8 mouse cellular contexts compared by ENCODE assay signal in the genomic region with DNA sequence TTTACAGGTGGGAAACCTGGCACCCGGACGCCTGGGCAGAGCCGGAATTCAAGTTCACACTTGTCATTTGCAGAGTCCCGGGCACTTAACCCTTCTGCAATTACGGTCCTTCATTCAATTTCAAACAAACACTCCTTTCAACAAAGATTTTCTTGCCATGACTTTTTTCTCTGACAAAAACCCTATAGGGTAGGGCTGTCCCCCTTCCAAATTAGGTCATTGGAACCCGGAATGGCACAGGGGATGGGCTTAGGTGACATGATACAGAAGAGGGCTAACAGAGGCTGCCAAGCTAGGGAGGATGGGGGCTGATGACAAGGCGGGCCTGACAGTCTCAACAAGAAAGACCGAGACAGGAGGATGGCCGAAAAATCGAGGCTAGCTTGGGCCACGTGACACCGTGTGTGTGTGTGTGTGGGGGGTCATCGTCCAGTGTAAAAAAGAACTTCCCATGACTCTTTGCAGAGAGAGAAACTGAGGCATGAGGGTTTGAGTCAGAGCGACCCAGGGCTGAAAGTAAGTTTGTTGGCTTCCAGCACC. TPM values are rescaled to one million over a fixed set of nuclear protein-coding genes. Genes with fewer than 3 reads are reported as not detected.
DNase-seq lines count a peak whose midpoint lies in the region; ATAC-seq and TF ChIP-seq lines count a peak whose summit lies in the region.

No protein-coding gene starts in this region.

- H3K4me3 ChIP-seq in spleen, adult 2 months (ENCODE audit: extremely low read depth, insufficient read depth, insufficient read length) = peak overlapping the region; percentile 0; the same call in 1 of the 2 replicates
- H3K4me3 ChIP-seq in forebrain, embryonic 14.5 days (ENCODE audit: low read depth, low read length) = no peak overlapping the region
- peak overlapping the region; percentile 35 for H3K4me3 ChIP-seq in liver, embryonic 12.5 days
- H3K4me3 ChIP-seq in stomach, embryonic 16.5 days (replicated peaks; ENCODE audit: low read length) = peak overlapping the region; percentile 39

- no peaks in the 10 kb centered on the region for H3K36me3 ChIP-seq in spleen, adult 2 months (ENCODE audit: control insufficient read depth, insufficient read depth, low read length)
- no peaks in the 10 kb centered on the region for H3K36me3 ChIP-seq in forebrain, embryonic 14.5 days (ENCODE audit: control insufficient read depth, insufficient read depth, low read length)
- no peaks in the 10 kb centered on the region for H3K36me3 ChIP-seq in liver, embryonic 12.5 days
- no peaks in the 10 kb centered on the region for H3K36me3 ChIP-seq in stomach, embryonic 16.5 days (ENCODE audit: control insufficient read depth, insufficient read depth, low read length)

- no peak for TF ChIP-seq POLR2A in spleen, adult 2 months (IDR thresholded peaks at IDR 0.05; ENCODE audit: low read depth, low read length)

- no peak overlapping the region for H3K9ac ChIP-seq in forebrain, embryonic 14.5 days (ENCODE audit: low read length)
- 0 out of 2 replicates have a peak overlapping the region, but pooled peaks have one; percentile 23 for H3K9ac ChIP-seq in liver, embryonic 12.5 days
- 0 out of 2 replicates have a peak overlapping the region, but pooled peaks have one; percentile 54 for H3K9ac ChIP-seq in stomach, embryonic 16.5 days (ENCODE audit: low read length)

- no peak for DNase-seq in spleen, adult 2 months (ENCODE audit: low read depth in 1 of 2, low spot score in 2 of 2)
- no peak for DNase-seq in spleen, adult 12 weeks (ENCODE audit: low spot score)
- no peak for DNase-seq in forebrain, embryonic 14.5 days (ENCODE audit: low spot score)
- no peak for DNase-seq in adrenal gland, postnatal 4 days (ENCODE audit: low spot score in 2 of 2)
- DNase-seq in lung, postnatal 14 days = no peak
- no peak for DNase-seq in gastrocnemius, postnatal 10 days

- no peak for TF ChIP-seq CTCF in spleen, adult 2 months (IDR thresholded peaks at IDR 0.05; ENCODE audit: extremely low read depth, insufficient read depth, insufficient read length, insufficient replicate concordance)

- 2% methylated on average over 14 of the region's 14 CpGs for WGBS in spleen, adult 2 months
- WGBS in forebrain, embryonic 14.5 days = 4% methylated on average over 14 of the region's 14 CpGs
- 4% methylated on average over 14 of the region's 14 CpGs for WGBS in liver, embryonic 12.5 days (ENCODE audit: insufficient replicate concordance)
- WGBS in stomach, embryonic 16.5 days = 4% methylated on average over 14 of the region's 14 CpGs

- peaks cover 46% of the 10 kb centered on the region for H3K27me3 ChIP-seq in spleen, adult 2 months (ENCODE audit: control insufficient read depth, insufficient read depth, low read length)
- peaks cover 89% of the 10 kb centered on the region for H3K27me3 ChIP-seq in forebrain, embryonic 14.5 days (replicated peaks; ENCODE audit: control insufficient read depth, insufficient read depth, low read length)
- H3K27me3 ChIP-seq in liver, embryonic 12.5 days (replicated peaks) = peaks cover 100% of the 10 kb centered on the region
- H3K27me3 ChIP-seq in stomach, embryonic 16.5 days (ENCODE audit: control insufficient read depth, insufficient read depth, low read length) = peaks cover 94% of the 10 kb centered on the region

- H3K27ac ChIP-seq in spleen, adult 2 months (ENCODE audit: insufficient read depth, low read length) = no peak overlapping the region
- H3K27ac ChIP-seq in forebrain, embryonic 14.5 days (ENCODE audit: low read depth, low read length) = no peak overlapping the region
- H3K27ac ChIP-seq in liver, embryonic 12.5 days = no peak overlapping the region
- 0 out of 2 replicates have a peak overlapping the region, but pooled peaks have one; percentile 7 for H3K27ac ChIP-seq in stomach, embryonic 16.5 days (ENCODE audit: low read length)

- H3K4me2 ChIP-seq in forebrain, embryonic 14.5 days (ENCODE audit: low read length) = peak overlapping the region; percentile 14; the same call in 1 of the 2 replicates
- H3K4me2 ChIP-seq in liver, embryonic 12.5 days = peak overlapping the region; percentile 60
- H3K4me2 ChIP-seq in stomach, embryonic 16.5 days (ENCODE audit: low read depth, low read length) = peak overlapping the region; percentile 63

- no peaks in the 10 kb centered on the region for H3K9me3 ChIP-seq in forebrain, embryonic 14.5 days (replicated peaks; ENCODE audit: control insufficient read depth, low read length)
- H3K9me3 ChIP-seq in liver, embryonic 12.5 days (replicated peaks) = no peaks in the 10 kb centered on the region
- no peaks in the 10 kb centered on the region for H3K9me3 ChIP-seq in stomach, embryonic 16.5 days (replicated peaks; ENCODE audit: control insufficient read depth, low read length)

- no peak for ATAC-seq in forebrain, embryonic 14.5 days
- no peak for ATAC-seq in liver, embryonic 12.5 days
- ATAC-seq in stomach, embryonic 16.5 days (ENCODE audit: insufficient read depth, low FRiP score) = no peak

- peaks cover 18% of the 10 kb centered on the region for H3K4me1 ChIP-seq in spleen, adult 2 months (ENCODE audit: control insufficient read depth, insufficient read depth, insufficient read length)
- H3K4me1 ChIP-seq in forebrain, embryonic 14.5 days (ENCODE audit: control insufficient read depth, insufficient read depth, low read length) = peaks cover 9% of the 10 kb centered on the region
- H3K4me1 ChIP-seq in liver, embryonic 12.5 days = peaks cover 44% of the 10 kb centered on the region
- peaks cover 43% of the 10 kb centered on the region for H3K4me1 ChIP-seq in stomach, embryonic 16.5 days (ENCODE audit: control insufficient read depth, insufficient read depth, low read length)

RNA-seq across cellular contexts. Expression of a gene that starts 1.8 kb away (rescaled TPM):
- 0.14 TPM in 1 of 2 replicates, not detected in the other for polyA plus RNA-seq in spleen, adult 2 months (2012; rRNA removed)
- polyA plus RNA-seq in forebrain, embryonic 14.5 days (2014; fragmentation: Nextera tagmentation; extraction: Ambion mirVana) = 84.4 and 87.4 TPM in 2 replicates
- 0.18 and 0.37 TPM in 2 replicates for polyA plus RNA-seq in liver, embryonic 12.5 days (2016; fragmentation: Nextera tagmentation; extraction: Ambion mirVana)
- polyA plus RNA-seq in stomach, embryonic 16.5 days (2015; fragmentation: Nextera tagmentation; extraction: Ambion mirVana) = 2.8 and 4.3 TPM in 2 replicates
- 1 to 10 TPM; 3.6 to 5.0 TPM for total RNA-seq in adrenal gland, postnatal 4 days (2021)
- total RNA-seq in gastrocnemius, postnatal 10 days (2021) = under 1 TPM; 0.18 to 0.26 TPM

RNA-seq across cellular contexts. Expression of a gene that starts 4.0 kb away (rescaled TPM):
- polyA plus RNA-seq in spleen, adult 2 months (2012; rRNA removed) = 3.4 and 5.4 TPM in 2 replicates
- polyA plus RNA-seq in forebrain, embryonic 14.5 days (2014; fragmentation: Nextera tagmentation; extraction: Ambion mirVana) = 1.7 and 3.2 TPM in 2 replicates
- 3.9 and 4.0 TPM in 2 replicates for polyA plus RNA-seq in liver, embryonic 12.5 days (2016; fragmentation: Nextera tagmentation; extraction: Ambion mirVana)
- polyA plus RNA-seq in stomach, embryonic 16.5 days (2015; fragmentation: Nextera tagmentation; extraction: Ambion mirVana) = 3.4 and 4.9 TPM in 2 replicates
- total RNA-seq in adrenal gland, postnatal 4 days (2021) = under 1 TPM in 1 of 2 experiments, not detected in 1; 0.45 TPM
- 1 to 10 TPM; 2.8 to 3.4 TPM for total RNA-seq in gastrocnemius, postnatal 10 days (2021)

RNA-seq across cellular contexts. Expression of a gene that starts 12.2 kb away (rescaled TPM):
- 21.8 and 30.9 TPM in 2 replicates for polyA plus RNA-seq in spleen, adult 2 months (2012; rRNA removed)
- polyA plus RNA-seq in forebrain, embryonic 14.5 days (2014; fragmentation: Nextera tagmentation; extraction: Ambion mirVana) = 19.3 and 19.6 TPM in 2 replicates
- polyA plus RNA-seq in liver, embryonic 12.5 days (2016; fragmentation: Nextera tagmentation; extraction: Ambion mirVana) = 9.4 and 9.5 TPM in 2 replicates
- polyA plus RNA-seq in stomach, embryonic 16.5 days (2015; fragmentation: Nextera tagmentation; extraction: Ambion mirVana) = 24.2 and 24.9 TPM in 2 replicates
- 10 to 100 TPM; 18.7 to 20.4 TPM for total RNA-seq in adrenal gland, postnatal 4 days (2021)
- 1 to 10 TPM; 6.3 to 7.4 TPM for total RNA-seq in gastrocnemius, postnatal 10 days (2021)

RNA-seq across cellular contexts. Expression of a gene that starts 17.6 kb away (rescaled TPM):
- 86.2 and 132 TPM in 2 replicates for polyA plus RNA-seq in spleen, adult 2 months (2012; rRNA removed)
- polyA plus RNA-seq in forebrain, embryonic 14.5 days (2014; fragmentation: Nextera tagmentation; extraction: Ambion mirVana) = 174 and 199 TPM in 2 replicates
- 85.6 and 86.6 TPM in 2 replicates for polyA plus RNA-seq in liver, embryonic 12.5 days (2016; fragmentation: Nextera tagmentation; extraction: Ambion mirVana)
- 118 and 125 TPM in 2 replicates for polyA plus RNA-seq in stomach, embryonic 16.5 days (2015; fragmentation: Nextera tagmentation; extraction: Ambion mirVana)
- total RNA-seq in adrenal gland, postnatal 4 days (2021) = 100 to 1,000 TPM; 105 to 109 TPM
- 100 to 1,000 TPM; 120 to 129 TPM for total RNA-seq in gastrocnemius, postnatal 10 days (2021)

RNA-seq across cellular contexts. Expression of a gene that starts 21.6 kb away (rescaled TPM):
- 611 and 613 TPM in 2 replicates for polyA plus RNA-seq in spleen, adult 2 months (2012; rRNA removed)
- polyA plus RNA-seq in forebrain, embryonic 14.5 days (2014; fragmentation: Nextera tagmentation; extraction: Ambion mirVana) = 709 and 911 TPM in 2 replicates
- 841 and 876 TPM in 2 replicates for polyA plus RNA-seq in liver, embryonic 12.5 days (2016; fragmentation: Nextera tagmentation; extraction: Ambion mirVana)
- 719 and 930 TPM in 2 replicates for polyA plus RNA-seq in stomach, embryonic 16.5 days (2015; fragmentation: Nextera tagmentation; extraction: Ambion mirVana)
- 1,000 to 10,000 TPM; 1,529 to 1,618 TPM for total RNA-seq in adrenal gland, postnatal 4 days (2021)
- total RNA-seq in gastrocnemius, postnatal 10 days (2021) = 1,000 to 10,000 TPM; 1,232 to 1,261 TPM

Comparison
In these comparisons a context has a peak if more than half of its experiments do, and no peak if none do; other contexts are left out.
1. RNA of a gene that starts 1.8 kb away (polyA plus RNA-seq): 84.4 to 87.4 TPM in forebrain, embryonic 14.5 days; 2.8 to 4.3 TPM in stomach, embryonic 16.5 days, 0.18 to 0.37 TPM in liver, embryonic 12.5 days and 0.14 TPM in spleen, adult 2 months; every median in the first group is over 10 times any median in the second.
2. Peak in every context shown above with its lines, with median percentiles within 50 percentile points of each other: H3K4me2 ChIP-seq.